Mouse (Mus musculus): ENCODE data around the gene Naxd. TPM values are rescaled to one million over a fixed set of nuclear protein-coding genes. Genes with fewer than 3 reads are reported as not detected.

Naxd gene
- polyA plus RNA-seq, 1 experiment: 3.1 TPM

DNA sequence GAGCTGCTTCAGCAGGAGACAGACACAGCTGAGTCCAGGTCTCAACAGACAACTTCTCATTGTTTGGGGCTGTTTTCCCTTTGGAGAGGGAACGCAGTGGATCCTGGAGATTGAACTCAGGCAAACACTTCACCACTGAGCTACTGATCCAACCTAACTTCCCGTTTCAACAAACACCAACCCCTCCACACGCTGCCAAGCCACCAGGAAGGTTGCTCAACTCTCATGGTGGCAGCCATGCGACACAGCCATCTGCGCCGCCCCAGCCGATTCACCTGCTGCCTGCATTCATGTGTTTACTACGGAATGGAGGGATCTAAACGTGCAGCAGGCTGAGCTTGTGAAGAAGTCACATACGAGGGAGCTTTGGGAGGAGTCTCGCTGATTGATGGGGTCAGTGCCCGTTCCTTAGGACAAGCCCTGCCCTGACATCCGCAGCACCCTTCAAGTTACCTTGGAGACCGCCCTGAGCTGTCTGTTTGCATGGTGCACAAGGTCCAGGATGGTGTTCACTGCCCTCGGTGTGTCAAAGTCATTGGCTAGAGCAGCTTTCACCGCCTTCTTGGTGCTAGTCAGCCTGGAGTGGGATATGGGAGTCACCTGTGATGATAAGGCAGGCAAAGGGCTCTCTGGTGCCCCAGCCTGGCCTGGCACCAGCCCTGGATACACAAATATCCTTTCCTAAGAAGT is 20.2 kb downstream of the Naxd start:
- no peaks in the 10 kb centered on the region for H3K9me3 ChIP-seq (ENCODE audit: control insufficient read depth, low read length)
- H3K4me1 ChIP-seq (ENCODE audit: control insufficient read depth): peaks cover 28% of the 10 kb centered on the region
- H3K27me3 ChIP-seq (ENCODE audit: control insufficient read depth): no peaks in the 10 kb centered on the region
- H3K36me3 ChIP-seq (ENCODE audit: control insufficient read depth): peaks cover 86% of the 10 kb centered on the region
- TF ChIP-seq GATA1 (IDR thresholded peaks at IDR 0.05; ENCODE audit: low read length) (no peak), TAL1 (IDR thresholded peaks at IDR 0.05; ENCODE audit: low read length) (no peak)
- H3K4me3 ChIP-seq (replicated peaks): no peak overlapping the region

DNA sequence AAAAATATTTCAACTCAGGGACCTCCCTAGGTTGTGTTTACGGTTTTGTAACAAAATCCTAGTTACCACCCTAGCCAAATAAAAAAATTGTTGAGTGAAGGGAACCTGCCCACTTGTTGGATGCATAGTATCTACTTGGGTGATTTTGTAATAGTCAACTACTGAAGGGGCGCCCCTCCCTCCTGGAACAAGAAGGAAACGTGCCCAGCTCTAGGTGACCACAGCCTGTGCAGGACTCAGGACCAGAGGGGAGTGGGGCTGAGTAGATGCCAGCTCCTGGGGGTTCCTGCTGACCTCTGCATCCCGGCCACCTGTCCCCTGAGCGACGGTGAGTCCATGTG is 20.7 kb downstream of the Naxd start:
- no peaks in the 10 kb centered on the region for H3K27me3 ChIP-seq (ENCODE audit: control insufficient read depth)
- peaks cover 23% of the 10 kb centered on the region for H3K4me1 ChIP-seq (ENCODE audit: control insufficient read depth)
- peaks cover 84% of the 10 kb centered on the region for H3K36me3 ChIP-seq (ENCODE audit: control insufficient read depth)
- TF ChIP-seq TAL1 (IDR thresholded peaks at IDR 0.05; ENCODE audit: low read length) (no peak), GATA1 (IDR thresholded peaks at IDR 0.05; ENCODE audit: low read length) (no peak)
- H3K4me3 ChIP-seq (replicated peaks): no peak overlapping the region
- no peaks in the 10 kb centered on the region for H3K9me3 ChIP-seq (ENCODE audit: control insufficient read depth, low read length)

DNA sequence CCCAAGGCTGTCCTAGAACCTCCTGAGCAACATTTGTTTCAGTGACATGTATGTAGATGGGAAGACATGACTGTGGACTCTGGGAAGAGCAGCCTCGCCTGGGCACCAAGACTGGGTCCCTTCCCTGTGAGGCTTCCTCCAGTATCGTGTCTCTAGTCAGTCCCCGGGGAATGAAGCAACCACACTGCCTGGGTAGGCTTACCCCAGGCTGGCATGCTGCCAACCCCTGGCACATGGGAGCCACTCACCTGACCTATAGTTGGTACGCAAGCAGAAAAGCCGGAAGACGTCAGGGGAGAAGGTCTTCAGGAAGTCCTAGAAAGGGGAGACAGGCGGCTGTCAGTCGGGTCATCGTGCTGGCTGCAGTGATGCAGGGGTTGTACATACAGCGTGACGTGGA is 21.4 kb downstream of the Naxd start:
- H3K36me3 ChIP-seq (ENCODE audit: control insufficient read depth): peaks cover 79% of the 10 kb centered on the region
- H3K4me3 ChIP-seq (replicated peaks): no peak overlapping the region
- no peaks in the 10 kb centered on the region for H3K9me3 ChIP-seq (ENCODE audit: control insufficient read depth, low read length)
- H3K27me3 ChIP-seq (ENCODE audit: control insufficient read depth): no peaks in the 10 kb centered on the region
- TF ChIP-seq GATA1 (IDR thresholded peaks at IDR 0.05; ENCODE audit: low read length) (no peak), TAL1 (IDR thresholded peaks at IDR 0.05; ENCODE audit: low read length) (no peak)
- H3K4me1 ChIP-seq (ENCODE audit: control insufficient read depth): peaks cover 16% of the 10 kb centered on the region

- Histone ChIP-seq H3K9me3 (ENCODE audit: control insufficient read depth, low read length) (no peaks in the 10 kb centered on the region), H3K4me3 (replicated peaks) (no peak overlapping the region), H3K4me1 (ENCODE audit: control insufficient read depth) (no peaks in the 10 kb centered on the region), H3K27me3 (ENCODE audit: control insufficient read depth) (no peaks in the 10 kb centered on the region), H3K36me3 (ENCODE audit: control insufficient read depth) (peaks cover 60% of the 10 kb centered on the region)
- TF ChIP-seq TAL1 (IDR thresholded peaks at IDR 0.05; ENCODE audit: low read length): no peak
- TF ChIP-seq GATA1 (IDR thresholded peaks at IDR 0.05; ENCODE audit: low read length): no peak
Measured at GRCm38 (mm10) chr8:11523331-11523730, 26.0 kb downstream of the Naxd start.

DNA sequence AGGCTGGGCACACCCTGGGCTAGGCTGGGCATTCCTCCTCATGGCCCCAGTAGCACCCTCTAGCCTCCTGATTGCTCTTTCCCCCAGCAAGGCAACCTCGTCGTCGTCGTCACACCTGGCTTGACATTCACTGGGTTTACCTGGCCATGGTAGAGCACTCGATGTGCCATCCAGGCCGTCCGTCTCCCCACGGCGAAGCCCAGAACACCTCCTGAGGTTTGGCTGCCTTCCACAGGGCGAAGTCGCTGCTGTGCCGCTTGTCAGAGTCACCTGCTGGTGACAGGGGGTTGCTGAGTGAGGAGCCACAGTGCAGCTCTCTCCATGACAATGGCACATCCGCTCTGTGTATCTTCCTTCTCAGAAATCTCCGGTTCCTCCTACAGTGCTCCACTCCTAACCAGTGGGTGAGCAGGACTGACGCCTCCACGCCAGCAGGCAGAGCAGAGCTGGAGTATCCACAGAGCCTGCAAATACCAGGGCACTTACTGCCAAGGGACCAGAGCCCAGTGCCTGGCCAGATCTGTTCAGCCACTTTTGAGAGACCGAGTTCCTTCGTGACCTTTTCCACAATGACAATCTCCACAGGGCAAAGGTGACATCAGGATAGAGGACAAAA is 33.0 kb downstream of the Naxd start:
- TF ChIP-seq TAL1 (IDR thresholded peaks at IDR 0.05; ENCODE audit: low read length) (no peak), GATA1 (IDR thresholded peaks at IDR 0.05; ENCODE audit: low read length) (no peak)
- H3K9me3 ChIP-seq (ENCODE audit: control insufficient read depth, low read length): peaks cover 13% of the 10 kb centered on the region
- H3K4me1 ChIP-seq (ENCODE audit: control insufficient read depth): no peaks in the 10 kb centered on the region
- no peak overlapping the region for H3K4me3 ChIP-seq (replicated peaks)
- peaks cover 72% of the 10 kb centered on the region for H3K36me3 ChIP-seq (ENCODE audit: control insufficient read depth)
- no peaks in the 10 kb centered on the region for H3K27me3 ChIP-seq (ENCODE audit: control insufficient read depth)

DNA sequence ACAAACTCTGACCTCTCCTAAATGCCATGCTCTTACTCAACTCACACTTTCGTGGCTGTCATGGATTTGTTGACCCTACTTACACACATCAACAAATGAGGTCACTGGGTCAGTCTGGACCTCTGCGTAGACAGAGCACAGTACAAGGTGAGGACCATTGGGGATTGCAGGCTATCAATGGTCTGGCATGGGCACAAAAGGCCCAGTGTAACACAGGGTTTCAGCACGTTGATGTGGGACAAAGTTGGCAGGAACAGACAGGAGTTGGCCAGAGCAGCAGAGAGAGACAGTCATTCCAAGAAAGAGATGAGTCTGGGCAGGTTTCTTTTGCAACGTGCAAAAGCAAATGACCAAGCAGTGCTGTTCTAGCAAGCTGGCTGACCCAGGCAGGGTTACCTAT is 33.5 kb downstream of the Naxd start:
- H3K36me3 ChIP-seq (ENCODE audit: control insufficient read depth): peaks cover 73% of the 10 kb centered on the region
- peaks cover 13% of the 10 kb centered on the region for H3K9me3 ChIP-seq (ENCODE audit: control insufficient read depth, low read length)
- no peaks in the 10 kb centered on the region for H3K27me3 ChIP-seq (ENCODE audit: control insufficient read depth)
- no peak overlapping the region for H3K4me3 ChIP-seq (replicated peaks)
- H3K4me1 ChIP-seq (ENCODE audit: control insufficient read depth): no peaks in the 10 kb centered on the region
- TF ChIP-seq GATA1 (IDR thresholded peaks at IDR 0.05; ENCODE audit: low read length): no peak
- TF ChIP-seq TAL1 (IDR thresholded peaks at IDR 0.05; ENCODE audit: low read length): no peak

GRCm38 (mm10) chr8:11534494-11534893 is 37.2 kb downstream of the Naxd start:
- H3K4me3 ChIP-seq (replicated peaks): no peak overlapping the region

GRCm38 (mm10) chr8:11539049-11539448 is 41.7 kb downstream of the Naxd start:
- peaks cover 76% of the 10 kb centered on the region for H3K36me3 ChIP-seq (ENCODE audit: control insufficient read depth)
- H3K4me1 ChIP-seq (ENCODE audit: control insufficient read depth): no peaks in the 10 kb centered on the region
- no peaks in the 10 kb centered on the region for H3K27me3 ChIP-seq (ENCODE audit: control insufficient read depth)
- TF ChIP-seq TAL1 (IDR thresholded peaks at IDR 0.05; ENCODE audit: low read length) (no peak), GATA1 (IDR thresholded peaks at IDR 0.05; ENCODE audit: low read length) (no peak)
- H3K9me3 ChIP-seq (ENCODE audit: control insufficient read depth, low read length): no peaks in the 10 kb centered on the region; the same call in 1 of the 2 replicates
- H3K4me3 ChIP-seq (replicated peaks): no peak overlapping the region

More at GRCm38 (mm10) chr8:11534494-11534893, 37.2 kb downstream of the Naxd start:
- TF ChIP-seq GATA1 (IDR thresholded peaks at IDR 0.05; ENCODE audit: low read length): no peak
- no peak for TF ChIP-seq TAL1 (IDR thresholded peaks at IDR 0.05; ENCODE audit: low read length)
- Histone ChIP-seq H3K9me3 (ENCODE audit: control insufficient read depth, low read length) (peaks cover 13% of the 10 kb centered on the region), H3K36me3 (ENCODE audit: control insufficient read depth) (peaks cover 77% of the 10 kb centered on the region), H3K4me1 (ENCODE audit: control insufficient read depth) (no peaks in the 10 kb centered on the region), H3K27me3 (ENCODE audit: control insufficient read depth) (no peaks in the 10 kb centered on the region)

- no peaks in the 10 kb centered on the region for H3K27me3 ChIP-seq (ENCODE audit: control insufficient read depth)
- no peak overlapping the region for H3K4me3 ChIP-seq (replicated peaks)
- H3K36me3 ChIP-seq (ENCODE audit: control insufficient read depth): peaks cover 73% of the 10 kb centered on the region
- no peaks in the 10 kb centered on the region for H3K4me1 ChIP-seq (ENCODE audit: control insufficient read depth)
- no peak for TF ChIP-seq TAL1 (IDR thresholded peaks at IDR 0.05; ENCODE audit: low read length)
- no peak for TF ChIP-seq GATA1 (IDR thresholded peaks at IDR 0.05; ENCODE audit: low read length)
- no peaks in the 10 kb centered on the region; the same call in 1 of the 2 replicates for H3K9me3 ChIP-seq (ENCODE audit: control insufficient read depth, low read length)
Measured at GRCm38 (mm10) chr8:11540182-11540581, 42.9 kb downstream of the Naxd start.

Measured in erythroblast, embryonic 14.5 days (primary cell).